Mouse (Mus musculus) lung, postnatal 4 days (tissue): ENCODE measurements at regions not wholly inside any gene's neighbourhood (a gene's known extent, or its start where the extent isn't known, plus 50 kb on each side); places are given as distances from the start of the nearest gene placed in this dataset.

Experiments
- DNase-seq, 2 experiments: peaks; one replicate each; pipeline ENCODE4 v3.0.0; 2021

- no peak for DNase-seq
Measured at GRCm38 (mm10) chr13:38281712-38282111, 63.2 kb upstream of the Bmp6 start.

GRCm38 (mm10) chr13:38287960-38288359 lies 56.9 kb upstream of the Bmp6 start:
- DNase-seq = no peak

- DNase-seq = no peak
Measured at GRCm38 (mm10) chr13:38288572-38289440, 56.1 kb upstream of the Bmp6 start.

- peak; percentile 58 to 81 for DNase-seq
Measured at GRCm38 (mm10) chr13:38290287-38290941, 54.5 kb upstream of the Bmp6 start.

- no peak for DNase-seq
Measured at GRCm38 (mm10) chr13:38291487-38291886, 53.4 kb upstream of the Bmp6 start.
